Mouse (Mus musculus): Measurements from ENCODE around the gene Twf1. TPM values are rescaled to one million over a fixed set of nuclear protein-coding genes. Genes with fewer than 3 reads are reported as not detected.

Twf1 gene
- polyA plus RNA-seq, 1 experiment: 54.2 TPM

DNA sequence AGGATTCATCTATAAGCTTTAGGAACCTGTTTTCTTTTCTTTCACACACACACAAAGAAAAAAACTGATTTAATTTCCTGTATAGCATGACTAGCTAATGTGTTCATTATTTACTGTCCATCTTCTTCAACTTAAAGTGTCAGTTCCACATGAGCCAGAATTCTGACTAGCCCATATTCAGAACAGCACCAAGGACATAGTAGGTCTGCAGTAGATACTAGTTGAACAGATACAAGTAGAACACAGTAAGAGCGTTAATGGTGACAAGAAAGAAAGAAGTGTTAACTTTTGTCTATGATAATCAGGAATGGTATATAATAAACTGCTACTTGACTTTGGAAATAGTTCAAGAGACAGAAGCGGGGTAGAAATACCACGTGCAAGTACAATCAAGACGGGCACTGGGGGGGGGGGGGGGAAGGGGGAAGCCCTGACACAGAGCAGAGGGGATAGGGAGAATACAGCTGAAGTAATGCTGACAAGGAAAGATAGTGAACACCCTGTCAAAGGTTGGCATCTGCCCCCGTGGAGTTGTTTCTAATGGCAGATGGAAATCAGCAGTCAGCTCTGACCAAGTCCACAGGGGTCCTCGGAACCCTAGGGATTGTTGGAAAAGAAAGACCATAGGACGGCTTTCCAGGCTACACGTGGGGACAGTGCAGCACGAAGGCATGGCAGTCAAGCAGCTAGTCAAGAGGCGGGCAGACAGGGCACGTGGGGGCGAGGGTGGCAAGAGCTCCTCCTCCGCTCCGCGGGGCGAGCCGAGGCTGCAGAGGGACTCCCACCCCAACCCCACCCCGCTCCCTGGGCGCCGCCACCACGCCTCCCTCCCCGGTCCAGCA lies 46.9 kb downstream of the Twf1 start:
- no peaks in the 10 kb centered on the region for H3K36me3 ChIP-seq (ENCODE audit: control insufficient read depth, insufficient read depth, low read length)
- WGBS: 5% methylated on average over 22 of the region's 22 CpGs
- H3K27ac ChIP-seq (ENCODE audit: insufficient read depth, low read depth, low read length): no peak overlapping the region
- peak overlapping the region; percentile 96 for H3K4me3 ChIP-seq (ENCODE audit: insufficient read depth, low read depth, low read length)
- TF ChIP-seq CTCF (conservative IDR thresholded peaks at IDR 0.05; ENCODE audit: insufficient read depth, insufficient read length, low read depth, low read length) (no peak), POLR2A (IDR thresholded peaks at IDR 0.05; ENCODE audit: low read depth, low read length) (no peak)
- H3K4me1 ChIP-seq (ENCODE audit: control insufficient read depth, insufficient read depth, low read length): peaks cover 2% of the 10 kb centered on the region; the same call in 1 of the 2 replicates
- DNase-seq: no peak
- no peaks in the 10 kb centered on the region for H3K27me3 ChIP-seq (replicated peaks; ENCODE audit: control insufficient read depth, insufficient read depth, low read length)

DNA sequence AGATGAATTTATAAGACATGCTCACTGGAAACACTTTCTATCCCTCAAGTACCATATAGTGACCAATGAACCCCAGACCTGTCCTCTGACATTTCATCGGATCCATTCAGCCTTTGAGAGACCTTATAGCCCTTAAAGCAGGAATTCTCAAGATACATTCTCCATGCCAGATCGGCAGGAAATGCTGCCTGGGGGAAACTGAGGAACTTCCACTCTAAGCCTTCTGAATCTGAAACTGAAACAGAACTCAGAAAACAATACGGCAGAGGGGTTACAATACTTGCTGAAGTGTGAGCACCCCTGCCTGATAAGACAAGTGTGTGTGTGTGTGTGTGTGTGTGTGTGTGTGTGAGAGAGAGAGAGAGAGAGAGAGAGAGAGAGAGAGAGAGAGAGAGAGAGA lies 50.4 kb downstream of the Twf1 start:
- Histone ChIP-seq H3K4me1 (ENCODE audit: control insufficient read depth, insufficient read depth, low read length) (peaks cover 2% of the 10 kb centered on the region; the same call in 1 of the 2 replicates), H3K27me3 (replicated peaks; ENCODE audit: control insufficient read depth, insufficient read depth, low read length) (no peaks in the 10 kb centered on the region), H3K4me3 (ENCODE audit: insufficient read depth, low read depth, low read length) (no peak overlapping the region), H3K36me3 (ENCODE audit: control insufficient read depth, insufficient read depth, low read length) (no peaks in the 10 kb centered on the region), H3K27ac (ENCODE audit: insufficient read depth, low read depth, low read length) (no peak overlapping the region)
- 87% methylated on average over 3 of the region's 3 CpGs for WGBS
- no peak for TF ChIP-seq CTCF (conservative IDR thresholded peaks at IDR 0.05; ENCODE audit: insufficient read depth, insufficient read length, low read depth, low read length)
- no peak for DNase-seq

- Histone ChIP-seq H3K4me3 (ENCODE audit: insufficient read depth, low read depth, low read length) (no peak overlapping the region), H3K27ac (ENCODE audit: insufficient read depth, low read depth, low read length) (no peak overlapping the region), H3K4me1 (ENCODE audit: control insufficient read depth, insufficient read depth, low read length) (no peaks in the 10 kb centered on the region), H3K27me3 (replicated peaks; ENCODE audit: control insufficient read depth, insufficient read depth, low read length) (no peaks in the 10 kb centered on the region), H3K36me3 (ENCODE audit: control insufficient read depth, insufficient read depth, low read length) (no peaks in the 10 kb centered on the region)
- no peak for DNase-seq
- 90% methylated on average over 7 of the region's 7 CpGs for WGBS
- no peak for TF ChIP-seq CTCF (conservative IDR thresholded peaks at IDR 0.05; ENCODE audit: insufficient read depth, insufficient read length, low read depth, low read length)
- TF ChIP-seq POLR2A (IDR thresholded peaks at IDR 0.05; ENCODE audit: low read depth, low read length): no peak
Observed at GRCm38 (mm10) chr15:94535521-94535920, 54.2 kb downstream of the Twf1 start.

GRCm38 (mm10) chr15:94532956-94533355 lies 56.7 kb downstream of the Twf1 start:
- TF ChIP-seq POLR2A (IDR thresholded peaks at IDR 0.05; ENCODE audit: low read depth, low read length): no peak
- no peak for TF ChIP-seq CTCF (conservative IDR thresholded peaks at IDR 0.05; ENCODE audit: insufficient read depth, insufficient read length, low read depth, low read length)
- WGBS: 87% methylated on average over 6 of the region's 6 CpGs
- no peak for DNase-seq
- no peaks in the 10 kb centered on the region for H3K27me3 ChIP-seq (replicated peaks; ENCODE audit: control insufficient read depth, insufficient read depth, low read length)
- H3K36me3 ChIP-seq (ENCODE audit: control insufficient read depth, insufficient read depth, low read length): no peaks in the 10 kb centered on the region
- H3K27ac ChIP-seq (ENCODE audit: insufficient read depth, low read depth, low read length): no peak overlapping the region
- no peaks in the 10 kb centered on the region for H3K4me1 ChIP-seq (ENCODE audit: control insufficient read depth, insufficient read depth, low read length)
- H3K4me3 ChIP-seq (ENCODE audit: insufficient read depth, low read depth, low read length): no peak overlapping the region

DNA sequence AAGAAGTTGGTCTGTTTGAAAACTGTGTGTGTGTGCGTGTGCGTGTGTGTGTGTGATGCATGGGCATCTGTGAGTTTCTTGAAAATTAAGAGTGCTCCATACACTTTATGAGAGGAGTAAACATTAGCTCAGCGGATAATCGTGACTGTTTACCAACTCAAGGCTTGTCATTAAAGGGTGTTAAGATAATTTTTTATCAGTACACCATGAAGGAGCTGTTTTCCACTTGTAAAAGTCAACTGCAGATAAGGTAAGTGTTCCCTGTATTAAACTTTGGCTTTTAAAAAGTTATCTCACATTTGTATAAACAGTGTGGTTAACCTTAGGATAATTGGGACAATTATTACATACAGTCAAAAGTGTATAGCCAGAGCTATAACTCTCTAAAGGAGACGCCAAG lies 57.4 kb downstream of the Twf1 start:
- no peak overlapping the region for H3K4me3 ChIP-seq (ENCODE audit: insufficient read depth, low read depth, low read length)
- no peaks in the 10 kb centered on the region for H3K4me1 ChIP-seq (ENCODE audit: control insufficient read depth, insufficient read depth, low read length)
- no peaks in the 10 kb centered on the region for H3K27me3 ChIP-seq (replicated peaks; ENCODE audit: control insufficient read depth, insufficient read depth, low read length)
- no peaks in the 10 kb centered on the region for H3K36me3 ChIP-seq (ENCODE audit: control insufficient read depth, insufficient read depth, low read length)
- TF ChIP-seq POLR2A (IDR thresholded peaks at IDR 0.05; ENCODE audit: low read depth, low read length): no peak
- no peak for TF ChIP-seq CTCF (conservative IDR thresholded peaks at IDR 0.05; ENCODE audit: insufficient read depth, insufficient read length, low read depth, low read length)
- DNase-seq: no peak
- 94% methylated on average over 5 of the region's 5 CpGs for WGBS
- no peak overlapping the region for H3K27ac ChIP-seq (ENCODE audit: insufficient read depth, low read depth, low read length)

GRCm38 (mm10) chr15:94530519-94530918 lies 59.2 kb downstream of the Twf1 start:
- H3K4me1 ChIP-seq (ENCODE audit: control insufficient read depth, insufficient read depth, low read length): no peaks in the 10 kb centered on the region
- H3K27me3 ChIP-seq (replicated peaks; ENCODE audit: control insufficient read depth, insufficient read depth, low read length): no peaks in the 10 kb centered on the region
- no peak overlapping the region for H3K27ac ChIP-seq (ENCODE audit: insufficient read depth, low read depth, low read length)
- TF ChIP-seq POLR2A (IDR thresholded peaks at IDR 0.05; ENCODE audit: low read depth, low read length) (no peak), CTCF (conservative IDR thresholded peaks at IDR 0.05; ENCODE audit: insufficient read depth, insufficient read length, low read depth, low read length) (no peak)
- 78% methylated on average over 3 of the region's 3 CpGs for WGBS
- H3K36me3 ChIP-seq (ENCODE audit: control insufficient read depth, insufficient read depth, low read length): no peaks in the 10 kb centered on the region
- DNase-seq: no peak
- no peak overlapping the region for H3K4me3 ChIP-seq (ENCODE audit: insufficient read depth, low read depth, low read length)

Other genes with a start within 250 kb of the Twf1 start
- gene Adamts20, start 124.5 kb downstream of the Twf1 start, polyA plus RNA-seq (2012; rRNA removed): 0.11 and 0.19 TPM in 2 replicates
- gene Pus7l, start 46.3 kb downstream of the Twf1 start, polyA plus RNA-seq (2012; rRNA removed): 1.7 and 2.1 TPM in 2 replicates
- gene Irak4, start 46.2 kb downstream of the Twf1 start, polyA plus RNA-seq (2012; rRNA removed): 5.9 and 9.7 TPM in 2 replicates
- 3.3 and 4.6 TPM in 2 replicates for gene Tmem117, start 39.3 kb upstream of the Twf1 start, polyA plus RNA-seq (2012; rRNA removed)

Measured in kidney, adult 2 months (tissue).